Mouse (Mus musculus) liver, embryonic 13.5 days (tissue): ENCODE data around the gene Prr30. TPM values are rescaled to one million over a fixed set of nuclear protein-coding genes. Genes with fewer than 3 reads are reported as not detected.
"Not testable (repeated sequence)": the region's sequence is repeated elsewhere in the genome, so short reads cannot be mapped to it uniquely, and the experiment has no call there.

Source experiments
- ATAC-seq: fragments of 200-750 bp; cut with Nextera tagmentation; 2 replicates; pipeline ENCODE4 v1.8.0; 2017; ENCODE audit warnings: low read depth, mild to moderate bottlenecking, moderate number of reproducible peaks, moderate library complexity
- DNase-seq: peaks from one replicate; pipeline ENCODE4 v3.0.0; 2022
- H3K27ac ChIP-seq: fragments of 300-500 bp; sonication (generic); 2 replicates; pipeline ENCODE4 v1.5.1; 2015; ENCODE audit warnings: moderate library complexity, mild to moderate bottlenecking, inconsistent platforms
- H3K27me3 ChIP-seq: fragments of 300-500 bp; sonication (generic); 2 replicates; pipeline ENCODE4 v1.6.1; 2015; ENCODE audit warnings: mild to moderate bottlenecking, inconsistent platforms
- H3K36me3 ChIP-seq: fragments of 300-500 bp; sonication (generic); 2 replicates; pipeline ENCODE4 v1.6.1; 2015; ENCODE audit warnings: mild to moderate bottlenecking, inconsistent platforms
- H3K4me1 ChIP-seq: fragments of 300-500 bp; sonication (generic); replicated peaks from 2 replicates; pipeline ENCODE4 v1.6.1; 2015; ENCODE audit warnings: inconsistent platforms
- H3K4me2 ChIP-seq: fragments of 300-500 bp; sonication (generic); 2 replicates; pipeline ENCODE4 v1.6.1; 2015; ENCODE audit warnings: inconsistent platforms, mild to moderate bottlenecking, moderate library complexity
- H3K4me3 ChIP-seq: fragments of 300-500 bp; sonication (generic); replicated peaks from 2 replicates; pipeline ENCODE4 v1.5.1; 2015; ENCODE audit warnings: mild to moderate bottlenecking, inconsistent platforms
- H3K9ac ChIP-seq: fragments of 300-500 bp; sonication (generic); 2 replicates; pipeline ENCODE4 v1.6.1; 2015; ENCODE audit warnings: mild to moderate bottlenecking, inconsistent platforms
- H3K9me3 ChIP-seq: fragments of 300-500 bp; sonication (generic); replicated peaks from 2 replicates; pipeline ENCODE4 v1.6.1; 2016; ENCODE audit warnings: inconsistent platforms
- WGBS: fragments of 180-500 bp; shearing (Covaris S2); methylation state at CpG from one replicate; pipeline ENCODE4 v1.1.7; 2015; ENCODE audit not compliant: insufficient replicate concordance; 5-methylcytosine and 5-hydroxymethylcytosine counted together
- polyA plus RNA-seq: library from polyadenylated mRNA; unstranded; fragments of >200 nt; fragmentation: Nextera tagmentation; extraction: Ambion mirVana; gene quantifications from 2 replicates; pipeline ENCODE4 v1.2.1, GENCODE M21; 2015

Gene Prr30
- not detected in 2 replicates for polyA plus RNA-seq

DNA sequence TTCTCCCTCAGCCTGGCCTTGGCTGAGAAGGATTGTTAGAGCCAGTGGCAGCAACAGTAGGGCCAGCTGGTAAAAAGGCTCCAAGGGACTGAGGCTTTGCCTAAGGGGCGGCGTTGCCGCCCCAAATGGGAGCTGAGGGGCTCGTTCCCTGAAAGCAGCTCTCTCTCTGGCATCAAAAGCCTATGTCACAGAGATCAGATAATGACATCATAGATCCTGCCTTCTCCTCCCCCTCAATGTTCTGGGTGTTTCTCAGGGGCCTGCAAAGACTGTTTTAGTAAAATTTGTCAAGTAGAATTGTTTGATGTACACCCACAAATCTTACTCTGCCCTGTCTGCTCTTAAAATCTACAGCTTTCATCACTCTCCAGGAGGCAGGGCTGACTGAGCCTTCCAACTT lies at the start of gene Prr30:
Gene Prr30, minus strand, starts transcription at position 101 of the 400 bp plus-strand sequence.
- ATAC-seq, result no peak
- H3K4me2 ChIP-seq, result no peak within 1 kb of the TSS
- H3K4me1 ChIP-seq, result no peaks in the 10 kb centered on the region
- no peak within 1 kb of the TSS for H3K9ac ChIP-seq
- no peak for DNase-seq
- 40% methylated on average over 4 of the region's 4 CpGs for WGBS
- H3K9me3 ChIP-seq, result peaks cover 10% of the 10 kb centered on the region
- H3K4me3 ChIP-seq, result no peak within 1 kb of the TSS
- H3K36me3 ChIP-seq, result no peaks in the 10 kb centered on the region
- H3K27me3 ChIP-seq, result no peaks in the 10 kb centered on the region
- no peak within 1 kb of the TSS for H3K27ac ChIP-seq

DNA sequence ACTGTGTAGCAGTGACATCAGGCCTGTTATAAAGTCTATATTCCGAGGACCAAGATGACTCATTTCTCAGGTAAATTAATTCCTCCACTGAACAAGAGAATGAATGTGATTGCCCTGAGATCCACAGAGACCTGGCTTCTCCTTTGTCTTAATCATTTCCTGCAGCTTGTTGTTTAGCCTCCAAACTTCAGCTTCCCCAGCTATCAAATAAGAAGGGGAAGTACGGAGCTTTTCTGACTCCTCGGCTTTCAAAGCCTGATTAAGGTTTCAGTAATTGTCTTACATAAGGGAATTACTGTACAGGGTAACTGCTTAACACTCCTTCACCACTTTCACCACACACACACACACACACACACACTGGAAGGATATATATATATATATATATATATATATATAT lies 46.7 kb upstream of the Prr30 start:
- ATAC-seq, result no peak
- no peak for DNase-seq
- Histone ChIP-seq H3K4me2 (no peak overlapping the region), H3K4me3 (no peak overlapping the region), H3K9ac (no peak overlapping the region), H3K9me3 (no peaks in the 10 kb centered on the region), H3K4me1 (no peaks in the 10 kb centered on the region), H3K27ac (no peak overlapping the region), H3K36me3 (no peaks in the 10 kb centered on the region), H3K27me3 (no peaks in the 10 kb centered on the region)
- 37% methylated on average over 3 of the region's 3 CpGs for WGBS

DNA sequence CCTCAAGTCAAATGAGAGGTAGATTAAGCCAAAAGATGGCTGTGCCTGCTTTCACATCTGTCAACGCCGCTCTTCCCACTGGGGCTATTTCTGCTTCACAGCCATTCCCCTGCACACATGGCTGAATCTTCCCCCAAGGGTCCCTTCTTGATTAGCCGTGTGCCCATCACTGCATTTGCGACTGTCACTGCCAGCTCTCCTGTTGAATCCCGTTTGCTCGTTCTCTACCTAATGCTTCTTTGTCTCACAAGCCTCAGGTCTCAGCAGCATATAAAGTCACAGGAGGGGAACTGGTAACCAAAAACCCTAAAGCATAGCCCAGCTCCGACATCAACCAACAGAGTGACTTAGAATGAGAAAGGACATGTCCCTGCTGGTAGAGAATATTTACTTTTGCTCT lies 45.6 kb upstream of the Prr30 start:
- 65% methylated on average over 7 of the region's 7 CpGs for WGBS
- no peak overlapping the region for H3K4me3 ChIP-seq
- no peaks in the 10 kb centered on the region for H3K27me3 ChIP-seq
- no peak for ATAC-seq
- no peaks in the 10 kb centered on the region for H3K4me1 ChIP-seq
- DNase-seq, result no peak
- H3K4me2 ChIP-seq, result no peak overlapping the region
- no peaks in the 10 kb centered on the region for H3K9me3 ChIP-seq
- H3K36me3 ChIP-seq, result no peaks in the 10 kb centered on the region
- no peak overlapping the region for H3K9ac ChIP-seq
- H3K27ac ChIP-seq, result no peak overlapping the region

DNA sequence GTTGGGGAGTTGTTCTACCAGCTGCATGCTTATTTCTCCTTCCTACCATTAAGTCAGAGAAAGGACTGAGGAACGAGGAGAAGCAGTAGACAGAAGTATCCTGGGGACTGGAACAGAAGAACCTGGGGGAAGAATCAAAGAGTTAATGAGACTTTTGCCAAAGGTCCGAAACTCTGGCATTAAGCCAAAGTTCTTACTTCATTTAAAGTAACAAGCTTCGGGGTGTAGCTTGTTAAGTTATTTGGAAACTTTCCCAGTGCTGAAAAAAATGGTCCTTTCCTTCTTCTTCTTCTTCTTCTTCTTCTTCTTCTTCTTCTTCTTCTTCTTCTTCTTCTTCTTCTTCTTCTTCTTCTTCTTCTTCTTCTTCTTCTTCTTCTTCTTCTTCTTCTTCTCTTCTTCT lies 44.3 kb upstream of the Prr30 start:
- 54% methylated on average over 3 of the region's 3 CpGs for WGBS

DNA sequence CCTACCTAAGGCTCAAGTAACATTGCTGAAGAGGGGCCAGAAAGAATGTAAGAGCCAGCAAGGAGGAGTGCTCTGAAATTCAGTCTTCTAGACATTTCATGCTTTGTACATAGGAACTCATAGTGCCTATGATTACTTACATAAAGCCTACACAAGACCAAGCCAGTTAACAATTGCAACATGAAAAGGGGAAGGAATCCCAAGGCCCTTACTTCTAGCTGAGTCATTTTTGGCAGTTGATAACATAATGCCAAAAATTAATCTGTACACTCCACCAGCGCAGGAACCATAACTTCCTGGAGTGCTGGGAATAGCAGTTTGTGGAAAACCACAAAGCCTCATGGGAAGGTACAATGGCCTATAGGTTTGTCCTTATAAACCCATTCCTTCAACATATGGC lies 37.8 kb upstream of the Prr30 start:
- Histone ChIP-seq H3K36me3 (no peaks in the 10 kb centered on the region), H3K4me1 (no peaks in the 10 kb centered on the region), H3K27me3 (no peaks in the 10 kb centered on the region), H3K9ac (no peak overlapping the region), H3K4me3 (no peak overlapping the region), H3K9me3 (no peaks in the 10 kb centered on the region), H3K27ac (no peak overlapping the region), H3K4me2 (no peak overlapping the region)
- DNase-seq, result no peak
- WGBS, result 55% methylated on average over 1 of the region's 1 CpGs
- ATAC-seq, result no peak

More for the DNA sequence above, 44.3 kb upstream of the Prr30 start:
- DNase-seq, H3K4me2 ChIP-seq, H3K27ac ChIP-seq, H3K9me3 ChIP-seq, ATAC-seq, H3K27me3 ChIP-seq, H3K4me3 ChIP-seq, H3K9ac ChIP-seq, H3K4me1 ChIP-seq, H3K36me3 ChIP-seq: not testable (repeated sequence)

DNA sequence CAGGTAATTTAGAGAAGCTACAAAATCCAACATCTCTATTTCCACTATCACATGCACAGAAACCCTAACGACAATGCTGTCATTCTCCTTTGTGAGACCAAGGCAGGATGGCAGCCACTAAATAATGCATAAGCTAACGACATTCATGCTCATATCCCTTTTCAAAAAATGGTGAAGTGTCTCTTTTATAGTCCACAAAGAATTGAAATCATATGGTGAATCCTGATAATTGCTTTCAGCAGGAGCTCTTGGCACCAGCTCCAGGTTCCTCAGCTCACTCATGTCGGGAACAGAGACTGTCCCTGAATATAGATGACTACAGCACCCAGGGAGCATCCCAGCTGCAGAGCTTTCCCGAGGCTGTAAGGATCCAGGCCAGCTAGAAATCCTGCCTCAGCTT lies 28.9 kb upstream of the Prr30 start:
- Histone ChIP-seq H3K4me3 (no peak overlapping the region), H3K27me3 (no peaks in the 10 kb centered on the region), H3K4me1 (no peaks in the 10 kb centered on the region), H3K36me3 (no peaks in the 10 kb centered on the region), H3K4me2 (no peak overlapping the region), H3K9me3 (no peaks in the 10 kb centered on the region), H3K27ac (no peak overlapping the region), H3K9ac (no peak overlapping the region)
- no peak for ATAC-seq
- WGBS, result 45% methylated on average over 4 of the region's 4 CpGs
- no peak for DNase-seq

DNA sequence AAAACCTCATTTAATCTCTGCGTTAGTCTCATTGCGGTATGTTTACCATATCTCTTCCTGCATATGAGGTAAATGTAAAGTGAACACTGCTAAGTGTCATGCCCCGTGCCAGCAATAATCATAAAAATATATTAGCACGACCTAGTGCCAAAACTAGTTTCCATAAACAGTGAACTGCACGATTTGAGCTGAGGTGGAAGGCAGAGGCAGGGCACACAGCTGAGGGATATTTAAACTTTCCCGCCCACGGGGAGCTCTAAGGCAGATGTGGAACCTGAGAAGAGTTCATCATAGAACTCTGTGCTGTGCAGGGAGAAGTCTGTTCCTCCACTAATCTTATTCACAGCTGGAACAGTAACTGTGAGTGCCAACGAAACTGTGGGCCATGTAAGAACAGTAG lies 22.2 kb upstream of the Prr30 start:
- DNase-seq, result no peak
- 69% methylated on average over 8 of the region's 8 CpGs for WGBS

DNA sequence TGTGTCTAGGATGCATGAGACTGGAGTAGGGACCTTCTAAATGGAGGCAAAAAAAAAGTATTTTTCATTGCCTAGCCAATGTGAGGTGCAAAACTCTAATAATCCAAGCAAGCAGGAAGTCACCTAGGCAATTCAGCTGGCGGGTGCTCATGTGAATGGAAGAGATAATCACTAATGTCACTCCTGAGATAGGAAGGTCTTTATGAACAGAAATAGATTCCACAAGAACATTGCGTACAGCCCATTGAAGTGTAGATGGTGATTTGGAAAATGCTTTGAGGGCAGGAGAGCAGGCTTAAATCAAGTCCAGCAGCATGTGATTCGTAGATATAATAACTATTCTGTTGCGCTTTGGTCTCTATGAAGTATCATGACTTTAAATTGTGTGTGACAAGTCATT lies 27.9 kb downstream of the Prr30 start:
- 65% methylated on average over 4 of the region's 4 CpGs for WGBS
- Histone ChIP-seq H3K4me1 (no peaks in the 10 kb centered on the region), H3K9ac (no peak overlapping the region), H3K36me3 (no peaks in the 10 kb centered on the region), H3K27ac (no peak overlapping the region), H3K27me3 (no peaks in the 10 kb centered on the region), H3K4me3 (no peak overlapping the region), H3K4me2 (no peak overlapping the region), H3K9me3 (no peaks in the 10 kb centered on the region)
- ATAC-seq (no peak), DNase-seq (no peak)

More for the DNA sequence above, 22.2 kb upstream of the Prr30 start:
- Histone ChIP-seq H3K27me3 (no peaks in the 10 kb centered on the region), H3K9me3 (no peaks in the 10 kb centered on the region), H3K4me3 (no peak overlapping the region), H3K4me1 (no peaks in the 10 kb centered on the region), H3K27ac (no peak overlapping the region), H3K9ac (no peak overlapping the region), H3K4me2 (no peak overlapping the region), H3K36me3 (no peaks in the 10 kb centered on the region)
- no peak for ATAC-seq
